Mouse (Mus musculus) hindbrain, postnatal 0 days (tissue): Measurements from ENCODE around the gene Ccdc162. TPM values are rescaled to one million over a fixed set of nuclear protein-coding genes. Genes with fewer than 3 reads are reported as not detected.

ENCODE experiments used
- ATAC-seq: fragments of 200-750 bp; cut with Nextera tagmentation; 2 replicates; pipeline ENCODE4 v1.8.0; 2017; ENCODE audit warnings: mild to moderate bottlenecking, moderate TSS enrichment, moderate library complexity
- DNase-seq: peaks from one replicate; pipeline ENCODE4 v3.0.0-alpha.2; 2015; ENCODE audit warnings: low spot score
- H3K27ac ChIP-seq: fragments of 300-500 bp; sonication (generic); 2 replicates; pipeline ENCODE4 v1.5.1; 2014; ENCODE audit warnings: mild to moderate bottlenecking
- H3K27me3 ChIP-seq: fragments of 300-500 bp; sonication (generic); 2 replicates; pipeline ENCODE4 v1.6.1; 2014; ENCODE audit warnings: low read length, mixed read lengths; ENCODE audit not compliant: insufficient read depth
- H3K36me3 ChIP-seq: fragments of 300-500 bp; sonication (generic); 2 replicates; pipeline ENCODE4 v1.6.1; 2014; ENCODE audit warnings: low read length, mixed read lengths; ENCODE audit not compliant: insufficient read depth
- H3K4me1 ChIP-seq: fragments of 300-500 bp; sonication (generic); 2 replicates; pipeline ENCODE4 v1.6.1; 2014; ENCODE audit warnings: antibody characterized with exemption, low read length, mixed read lengths; ENCODE audit not compliant: insufficient read depth
- H3K4me2 ChIP-seq: fragments of 300-500 bp; sonication (generic); 2 replicates; pipeline ENCODE4 v1.6.1; 2014; ENCODE audit warnings: low read depth, mild to moderate bottlenecking, low read length, moderate library complexity, mixed read lengths
- H3K4me3 ChIP-seq: fragments of 300-500 bp; sonication (generic); 2 replicates; pipeline ENCODE4 v1.5.1; 2014; ENCODE audit warnings: low read length
- H3K9ac ChIP-seq: fragments of 300-500 bp; sonication (generic); replicated peaks from 2 replicates; pipeline ENCODE4 v1.6.1; 2014; ENCODE audit warnings: mild to moderate bottlenecking, low read length, moderate library complexity, mixed read lengths
- H3K9me3 ChIP-seq: fragments of 300-500 bp; sonication (generic); 2 replicates; pipeline ENCODE4 v1.6.1; 2016; ENCODE audit warnings: low read length, mixed read lengths
- CTCF ChIP-seq: IDR thresholded peaks from 2 replicates; pipeline ENCODE4 v1.5.1; 2016; ENCODE audit warnings: antibody characterized with exemption, control low read depth, low read depth
- WGBS: fragments of 180-500 bp; shearing (Covaris S2); extraction: QIAGEN DNeasy Blood & Tissue Kit; methylation state at CpG from one replicate; pipeline ENCODE4 v1.1.7; 2014; 5-methylcytosine and 5-hydroxymethylcytosine counted together
- polyA plus RNA-seq: library from polyadenylated mRNA; unstranded; fragments of >200 nt; fragmentation: Nextera tagmentation; extraction: Ambion mirVana; gene quantifications from 2 replicates; pipeline ENCODE4 v1.2.1, GENCODE M21; 2015
- total RNA-seq: library from RNA; depleted of rRNA; stranded (reverse); fragments of >200 nt; gene quantifications from 2 replicates; pipeline ENCODE4 v1.2.3, GENCODE M21; 2014

The Ccdc162 gene
- total and polyA plus RNA-seq, 2 experiments from 2014 or later: 2.1 to 3.3 TPM

DNA sequence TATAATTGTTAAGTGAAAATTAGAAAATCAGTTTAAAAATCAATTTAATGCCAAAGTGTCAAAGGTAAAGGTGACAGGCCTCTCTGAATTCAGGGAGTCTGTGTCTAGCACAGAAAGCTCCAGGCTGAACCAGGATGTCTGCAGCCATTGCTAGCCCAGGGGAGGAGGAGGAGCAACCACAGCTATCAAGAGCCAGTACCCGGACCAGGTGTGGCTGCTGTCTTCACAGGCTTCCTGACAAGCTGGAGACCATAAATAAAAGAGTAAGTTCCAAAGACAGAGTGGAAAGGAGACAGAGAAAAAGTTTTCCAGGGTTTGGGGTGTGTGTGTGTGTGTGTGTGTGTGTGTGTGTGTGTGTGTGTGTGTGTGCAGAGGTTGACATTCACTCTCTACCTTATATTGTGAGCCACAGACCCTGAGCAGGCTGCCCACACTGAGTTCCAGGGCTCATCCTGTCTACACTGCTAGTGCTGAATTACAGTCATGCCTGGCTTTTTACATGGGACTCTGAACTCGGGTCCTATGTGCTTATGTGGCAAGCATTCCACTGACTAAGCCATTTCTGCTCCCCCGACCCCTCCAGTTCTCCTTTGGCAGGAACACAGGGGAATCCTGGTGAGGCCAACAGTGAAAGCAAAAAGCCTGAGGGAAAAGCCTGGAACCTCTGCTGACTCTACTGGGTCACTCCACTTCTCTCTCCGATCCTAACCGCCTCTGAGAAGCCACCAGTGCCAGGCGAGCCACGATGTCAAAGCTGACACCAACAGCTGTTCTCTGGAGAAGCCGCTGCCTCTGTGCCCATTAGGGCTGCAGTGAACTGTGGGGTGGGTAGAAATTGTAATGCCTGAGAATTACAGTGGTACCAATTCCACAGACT lies 140.7 kb downstream of the Ccdc162 start:
- TF ChIP-seq CTCF: no peak
- Histone ChIP-seq H3K36me3 (no peaks in the 10 kb centered on the region), H3K27me3 (no peaks in the 10 kb centered on the region), H3K4me2 (no peak overlapping the region), H3K4me3 (no peak overlapping the region), H3K9me3 (no peaks in the 10 kb centered on the region), H3K4me1 (no peaks in the 10 kb centered on the region), H3K9ac (no peak overlapping the region), H3K27ac (no peak overlapping the region)
- ATAC-seq: no peak
- 67% methylated on average over 8 of the region's 8 CpGs for WGBS
- DNase-seq: no peak

DNA sequence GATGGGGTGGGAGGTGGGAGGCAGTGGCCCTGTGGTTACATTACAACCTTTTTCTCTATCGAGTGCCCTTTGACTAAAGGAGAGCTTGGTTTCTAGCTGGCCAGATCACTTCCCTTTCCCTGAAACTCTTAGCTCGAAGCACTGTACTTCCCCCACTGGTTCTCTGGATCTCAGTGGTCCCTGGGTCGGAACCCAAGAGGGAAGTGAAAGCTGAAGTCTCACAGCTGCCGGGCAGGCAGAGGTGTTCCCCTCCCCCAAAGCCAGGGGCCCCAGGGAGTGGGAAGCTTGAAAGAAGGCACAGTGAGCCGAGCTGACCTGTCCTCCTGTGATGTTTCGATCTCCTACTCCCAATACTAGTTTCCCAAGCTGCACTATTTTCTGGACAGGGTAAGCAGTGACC lies 143.2 kb downstream of the Ccdc162 start:
- no peak overlapping the region for H3K27ac ChIP-seq
- no peak for TF ChIP-seq CTCF
- DNase-seq (no peak), ATAC-seq (no peak)
- no peak overlapping the region for H3K4me2 ChIP-seq
- no peaks in the 10 kb centered on the region for H3K27me3 ChIP-seq
- H3K9ac ChIP-seq: no peak overlapping the region
- H3K4me3 ChIP-seq: no peak overlapping the region
- WGBS: 40% methylated on average over 6 of the region's 6 CpGs
- no peaks in the 10 kb centered on the region for H3K9me3 ChIP-seq
- H3K36me3 ChIP-seq: no peaks in the 10 kb centered on the region
- no peaks in the 10 kb centered on the region for H3K4me1 ChIP-seq

DNA sequence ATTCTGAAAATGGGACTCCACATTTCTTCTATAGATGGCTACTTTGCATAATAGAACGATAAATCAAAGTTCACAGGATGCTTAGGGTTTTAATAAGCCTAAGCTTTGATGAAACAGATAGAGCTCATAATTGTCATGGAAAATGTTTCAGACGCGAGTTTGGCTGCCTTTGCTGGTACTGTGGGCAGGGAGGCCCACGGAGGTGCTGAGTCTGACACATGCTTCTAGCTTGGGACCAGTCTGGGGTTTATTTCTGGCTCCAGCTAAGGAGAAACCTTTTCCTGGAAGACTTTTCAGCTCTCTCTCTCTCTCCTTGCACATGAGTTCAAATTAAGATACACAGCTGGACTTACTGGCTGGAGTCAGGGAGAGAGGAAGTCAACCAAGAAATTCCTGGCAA lies 144.2 kb downstream of the Ccdc162 start:
- no peaks in the 10 kb centered on the region for H3K27me3 ChIP-seq
- H3K36me3 ChIP-seq: no peaks in the 10 kb centered on the region
- no peaks in the 10 kb centered on the region for H3K4me1 ChIP-seq
- H3K27ac ChIP-seq: no peak overlapping the region
- 79% methylated on average over 4 of the region's 4 CpGs for WGBS
- ATAC-seq: no peak
- no peak overlapping the region for H3K4me2 ChIP-seq
- no peaks in the 10 kb centered on the region for H3K9me3 ChIP-seq
- no peak for DNase-seq
- no peak overlapping the region for H3K4me3 ChIP-seq
- no peak overlapping the region for H3K9ac ChIP-seq
- TF ChIP-seq CTCF: no peak

DNA sequence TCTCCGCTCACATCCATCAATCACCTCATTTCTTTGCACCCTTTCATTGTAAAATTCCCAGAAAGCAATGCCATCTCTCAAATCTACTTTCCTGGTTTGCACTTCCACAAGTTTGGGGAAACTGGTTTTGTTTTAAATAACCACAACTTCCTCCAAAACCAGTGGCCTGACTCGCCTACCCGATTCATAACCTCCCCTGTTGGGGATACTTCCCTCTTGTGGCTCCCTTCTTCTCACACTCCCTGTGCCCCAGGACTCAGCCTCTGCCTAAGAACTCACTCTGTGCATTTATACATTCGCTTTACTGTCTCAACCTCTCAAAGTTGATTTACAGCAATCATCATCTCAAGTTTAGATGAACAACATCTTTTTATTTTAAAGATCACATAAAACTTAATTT lies 145.4 kb downstream of the Ccdc162 start:
- ATAC-seq (no peak), DNase-seq (no peak)
- TF ChIP-seq CTCF: no peak
- Histone ChIP-seq H3K36me3 (no peaks in the 10 kb centered on the region), H3K9me3 (no peaks in the 10 kb centered on the region), H3K4me2 (no peak overlapping the region), H3K4me3 (no peak overlapping the region), H3K27me3 (no peaks in the 10 kb centered on the region), H3K4me1 (no peaks in the 10 kb centered on the region), H3K27ac (no peak overlapping the region), H3K9ac (no peak overlapping the region)
- WGBS: 81% methylated on average over 4 of the region's 4 CpGs

DNA sequence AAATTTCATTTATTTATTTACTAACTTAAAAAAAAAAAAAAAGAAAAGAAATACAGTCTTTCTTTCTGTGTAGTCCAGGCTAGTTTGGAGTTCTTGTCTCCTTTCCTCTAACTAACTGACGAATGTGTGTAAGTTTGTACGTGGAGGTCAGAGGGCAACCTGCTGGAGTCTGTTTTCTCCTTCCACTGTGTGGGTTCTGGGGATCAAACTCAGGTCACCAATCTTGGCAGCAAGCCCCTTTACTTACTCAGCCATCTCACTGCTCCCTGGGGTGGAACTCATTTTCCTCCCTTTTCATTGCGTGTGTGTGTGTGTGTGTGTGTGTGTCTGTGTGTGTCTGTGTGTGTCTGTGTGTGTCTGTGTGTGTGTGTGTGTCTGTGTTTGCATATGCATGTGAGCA lies 148.1 kb downstream of the Ccdc162 start:
- no peaks in the 10 kb centered on the region for H3K4me1 ChIP-seq
- no peaks in the 10 kb centered on the region for H3K9me3 ChIP-seq
- no peak overlapping the region for H3K4me3 ChIP-seq
- no peak for DNase-seq
- 38% methylated on average over 3 of the region's 3 CpGs for WGBS
- no peak for TF ChIP-seq CTCF
- H3K36me3 ChIP-seq: no peaks in the 10 kb centered on the region
- H3K27me3 ChIP-seq: no peaks in the 10 kb centered on the region
- no peak overlapping the region for H3K9ac ChIP-seq
- no peak for ATAC-seq
- H3K4me2 ChIP-seq: no peak overlapping the region
- H3K27ac ChIP-seq: no peak overlapping the region

DNA sequence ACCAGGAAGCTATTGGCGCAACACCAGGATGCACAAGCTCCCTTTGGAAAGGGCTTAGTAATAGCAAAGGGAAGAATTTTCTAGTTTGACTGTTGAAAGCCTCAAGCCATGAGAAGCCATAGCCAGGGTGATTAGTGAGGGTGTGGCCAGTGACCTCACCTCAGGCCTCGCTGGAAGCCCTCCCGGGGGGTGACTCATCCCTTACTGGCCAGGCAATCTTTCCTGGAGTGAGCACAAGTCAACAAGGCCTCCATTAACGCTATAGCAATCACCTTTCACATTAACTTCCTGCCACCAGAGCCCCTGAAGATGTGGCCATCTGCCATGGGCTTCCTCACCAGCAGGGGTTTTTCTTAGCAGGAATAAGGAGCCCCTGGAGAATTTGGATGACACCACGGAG lies 151.3 kb downstream of the Ccdc162 start:
- ATAC-seq (no peak), DNase-seq (no peak)
- WGBS: 46% methylated on average over 5 of the region's 5 CpGs
- H3K4me3 ChIP-seq: no peak overlapping the region
- H3K4me1 ChIP-seq: no peaks in the 10 kb centered on the region
- no peaks in the 10 kb centered on the region for H3K36me3 ChIP-seq
- H3K9me3 ChIP-seq: no peaks in the 10 kb centered on the region
- TF ChIP-seq CTCF: no peak
- H3K27ac ChIP-seq: no peak overlapping the region
- no peak overlapping the region for H3K9ac ChIP-seq
- H3K4me2 ChIP-seq: no peak overlapping the region
- H3K27me3 ChIP-seq: no peaks in the 10 kb centered on the region

DNA sequence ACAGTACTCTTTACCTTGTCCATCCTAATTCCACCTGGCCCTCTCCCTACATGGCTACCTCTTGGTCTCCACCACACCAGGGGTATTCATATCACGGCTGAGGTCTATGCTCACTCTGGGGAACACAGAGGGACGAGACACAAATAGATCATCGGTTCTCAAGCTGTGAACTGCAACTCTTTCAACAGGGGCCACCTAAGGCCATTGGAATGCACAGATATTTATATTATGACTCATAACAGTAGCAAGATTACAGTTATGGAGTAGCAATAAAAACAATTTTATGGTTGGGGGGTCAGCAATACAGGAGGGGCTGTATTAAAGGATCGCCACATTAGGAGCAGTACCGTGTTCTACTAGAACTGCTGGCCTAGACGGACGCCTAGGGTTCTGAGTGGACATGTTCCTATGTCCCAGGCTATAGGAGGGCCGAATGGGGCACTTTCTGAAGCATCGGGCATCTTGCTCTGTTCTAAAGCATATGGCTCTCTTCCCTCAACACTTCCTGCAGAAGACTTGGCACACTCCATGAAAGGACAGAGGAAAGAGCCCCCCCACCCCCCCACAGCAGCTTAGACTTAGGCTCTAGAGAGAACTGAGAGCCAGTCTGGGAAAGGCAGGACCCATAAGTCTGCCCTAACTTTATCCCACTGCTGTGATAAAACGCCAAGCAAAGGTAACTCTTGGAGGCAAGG lies 154.6 kb downstream of the Ccdc162 start:
- DNase-seq (no peak), ATAC-seq (no peak)
- no peak for TF ChIP-seq CTCF
- Histone ChIP-seq H3K4me1 (no peaks in the 10 kb centered on the region), H3K27ac (no peak overlapping the region), H3K9ac (no peak overlapping the region), H3K4me2 (no peak overlapping the region), H3K36me3 (no peaks in the 10 kb centered on the region), H3K9me3 (no peaks in the 10 kb centered on the region), H3K4me3 (no peak overlapping the region), H3K27me3 (no peaks in the 10 kb centered on the region)
- 89% methylated on average over 10 of the region's 10 CpGs for WGBS
